Mouse (Mus musculus) limb, embryonic 13.5 days (tissue): ENCODE data around the gene Alpk3. TPM values are rescaled to one million over a fixed set of nuclear protein-coding genes. Genes with fewer than 3 reads are reported as not detected.

Source experiments
- ATAC-seq: fragments of 200-750 bp; cut with Nextera tagmentation; 2 replicates; pipeline ENCODE4 v1.8.0; 2017; ENCODE audit warnings: low read depth, moderate number of reproducible peaks, moderate TSS enrichment; ENCODE audit not compliant: low FRiP score
- H3K27ac ChIP-seq: fragments of 300-500 bp; sonication (generic); 2 replicates; pipeline ENCODE4 v1.5.1; 2015; ENCODE audit warnings: inconsistent platforms, mild to moderate bottlenecking, moderate library complexity
- H3K27me3 ChIP-seq: fragments of 300-500 bp; sonication (generic); 2 replicates; pipeline ENCODE4 v1.6.1; 2015; ENCODE audit warnings: mild to moderate bottlenecking, inconsistent platforms
- H3K36me3 ChIP-seq: fragments of 300-500 bp; sonication (generic); 2 replicates; pipeline ENCODE4 v1.6.1; 2015; ENCODE audit warnings: inconsistent platforms, mild to moderate bottlenecking, moderate library complexity
- H3K4me1 ChIP-seq: fragments of 300-500 bp; sonication (generic); 2 replicates; pipeline ENCODE4 v1.6.1; 2015; ENCODE audit warnings: inconsistent platforms
- H3K4me2 ChIP-seq: fragments of 300-500 bp; sonication (generic); replicated peaks from 2 replicates; pipeline ENCODE4 v1.6.1; 2015; ENCODE audit warnings: inconsistent platforms, mild to moderate bottlenecking, moderate library complexity
- H3K4me3 ChIP-seq: fragments of 300-500 bp; sonication (generic); 2 replicates; pipeline ENCODE4 v1.5.1; 2015; ENCODE audit warnings: moderate library complexity, mild to moderate bottlenecking, inconsistent platforms
- H3K9ac ChIP-seq: fragments of 300-500 bp; sonication (generic); 2 replicates; pipeline ENCODE4 v1.6.1; 2015; ENCODE audit warnings: mild to moderate bottlenecking, inconsistent platforms
- H3K9me3 ChIP-seq: fragments of 300-500 bp; sonication (generic); 2 replicates; pipeline ENCODE4 v1.6.1; 2016; ENCODE audit warnings: inconsistent platforms
- WGBS: fragments of 180-500 bp; shearing (Covaris S2); methylation state at CpG from one replicate; pipeline ENCODE4 v1.1.7; 2015; 5-methylcytosine and 5-hydroxymethylcytosine counted together
- polyA plus RNA-seq: library from polyadenylated mRNA; unstranded; fragments of >200 nt; fragmentation: Nextera tagmentation; extraction: Ambion mirVana; gene quantifications from 2 replicates; pipeline ENCODE4 v1.2.1, GENCODE M21; 2015

Gene Alpk3
- polyA plus RNA-seq, 1 experiment from 2014 or later, result 2.4 TPM

DNA sequence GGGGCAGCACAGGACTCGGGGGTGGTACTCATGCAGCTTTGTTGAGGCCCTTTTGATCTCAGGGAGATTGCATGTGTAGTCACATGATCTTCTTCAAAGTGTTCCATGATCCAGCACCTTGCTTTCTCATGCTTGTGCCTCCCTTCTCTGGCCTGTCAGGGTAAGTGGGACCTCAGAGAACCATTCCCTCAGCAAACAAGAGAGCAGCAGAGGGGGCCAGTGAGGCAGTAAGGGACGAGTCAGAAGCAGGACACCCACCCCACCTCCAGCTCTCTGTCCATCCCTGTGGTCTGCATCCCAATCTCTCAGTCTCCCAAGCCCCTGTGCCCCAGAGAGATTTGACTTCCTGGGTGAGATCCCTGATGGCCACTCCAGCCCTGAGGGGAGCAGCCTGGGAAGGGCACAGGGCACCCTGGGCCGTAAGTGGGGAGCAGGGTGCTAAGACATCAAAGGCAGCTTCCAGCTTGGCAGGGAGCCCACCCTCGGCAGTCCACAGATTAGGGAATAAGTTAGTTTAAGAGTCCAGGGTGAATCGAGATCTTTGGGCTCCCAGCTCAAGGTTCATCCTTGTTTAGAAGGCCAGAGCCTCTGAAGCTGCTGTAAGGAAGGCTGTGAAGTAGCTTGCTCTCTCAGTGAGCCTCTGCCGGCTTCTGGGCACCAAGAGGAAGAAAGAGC is 55.4 kb downstream of the Alpk3 start:
- no peak overlapping the region for H3K9ac ChIP-seq
- no peak for ATAC-seq
- H3K4me1 ChIP-seq, result peaks cover 12% of the 10 kb centered on the region
- WGBS, result 45% methylated on average over 6 of the region's 6 CpGs
- no peak overlapping the region for H3K4me2 ChIP-seq
- H3K36me3 ChIP-seq, result no peaks in the 10 kb centered on the region
- 0 out of 2 replicates have a peak, but pooled peaks cover 4% of the 10 kb centered on the region for H3K27me3 ChIP-seq
- H3K9me3 ChIP-seq, result no peaks in the 10 kb centered on the region
- H3K4me3 ChIP-seq, result no peak overlapping the region
- H3K27ac ChIP-seq, result no peak overlapping the region

DNA sequence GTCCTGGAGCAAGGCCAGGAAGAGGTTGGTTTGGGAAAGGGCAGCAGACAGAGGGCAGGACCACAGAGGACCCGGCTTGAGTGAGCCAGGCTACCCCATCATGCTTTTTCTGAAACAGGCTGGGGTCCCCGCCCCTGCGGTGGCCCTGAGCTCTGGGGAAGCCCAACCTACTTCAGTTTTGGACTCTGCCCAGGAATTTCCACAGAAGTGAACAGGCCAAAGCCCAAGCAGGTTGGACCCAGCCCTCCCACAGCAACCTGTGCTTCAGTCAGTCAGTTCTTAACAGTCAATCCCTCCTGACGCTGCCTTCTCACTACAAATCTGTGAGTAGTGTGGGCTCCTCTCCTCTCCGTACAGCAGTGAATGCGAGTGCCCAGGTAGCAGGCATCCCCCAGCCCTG is 57.2 kb downstream of the Alpk3 start, which contains the start of gene Slc28a1:
Gene Slc28a1, plus strand, starts transcription at position 245 of the 400 bp plus-strand sequence.
- WGBS, result 74% methylated on average over 6 of the region's 6 CpGs
- peaks cover 11% of the 10 kb centered on the region for H3K4me1 ChIP-seq
- no peaks in the 10 kb centered on the region for H3K9me3 ChIP-seq
- H3K36me3 ChIP-seq, result no peaks in the 10 kb centered on the region
- H3K4me3 ChIP-seq, result no peak within 1 kb of the TSS
- ATAC-seq, result no peak
- H3K27me3 ChIP-seq, result 0 out of 2 replicates have a peak, but pooled peaks cover 4% of the 10 kb centered on the region
- no peak within 1 kb of the TSS for H3K4me2 ChIP-seq
- H3K9ac ChIP-seq, result no peak within 1 kb of the TSS
- no peak within 1 kb of the TSS for H3K27ac ChIP-seq

DNA sequence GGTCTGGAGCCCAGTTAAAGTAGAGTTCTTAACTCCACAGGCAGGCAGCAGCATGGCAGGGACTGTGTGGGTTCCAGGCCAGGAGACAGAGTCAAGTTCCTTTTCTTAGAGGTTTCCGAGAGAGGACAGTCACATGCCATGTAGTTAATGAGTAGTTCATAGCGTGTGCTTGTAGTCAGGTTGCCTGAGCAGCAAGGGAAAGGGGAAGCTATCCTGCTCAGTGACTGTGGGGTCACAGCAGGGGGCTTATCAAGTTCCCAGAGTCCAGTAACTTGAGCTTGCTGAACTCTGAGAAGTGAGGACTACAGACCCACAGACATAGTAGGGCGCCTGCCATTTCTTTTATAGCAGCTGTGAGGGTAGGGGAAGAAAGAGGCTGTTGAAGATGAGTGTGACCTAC is 63.7 kb downstream of the Alpk3 start:
- no peak overlapping the region for H3K27ac ChIP-seq
- H3K27me3 ChIP-seq, result 0 out of 2 replicates have a peak, but pooled peaks cover 4% of the 10 kb centered on the region
- H3K9me3 ChIP-seq, result no peaks in the 10 kb centered on the region
- H3K4me3 ChIP-seq, result no peak overlapping the region
- 22% methylated on average over 3 of the region's 3 CpGs for WGBS
- H3K4me1 ChIP-seq, result peaks cover 15% of the 10 kb centered on the region
- H3K9ac ChIP-seq, result no peak overlapping the region
- no peak overlapping the region for H3K4me2 ChIP-seq
- no peaks in the 10 kb centered on the region for H3K36me3 ChIP-seq
- peak; percentile 78 for ATAC-seq

DNA sequence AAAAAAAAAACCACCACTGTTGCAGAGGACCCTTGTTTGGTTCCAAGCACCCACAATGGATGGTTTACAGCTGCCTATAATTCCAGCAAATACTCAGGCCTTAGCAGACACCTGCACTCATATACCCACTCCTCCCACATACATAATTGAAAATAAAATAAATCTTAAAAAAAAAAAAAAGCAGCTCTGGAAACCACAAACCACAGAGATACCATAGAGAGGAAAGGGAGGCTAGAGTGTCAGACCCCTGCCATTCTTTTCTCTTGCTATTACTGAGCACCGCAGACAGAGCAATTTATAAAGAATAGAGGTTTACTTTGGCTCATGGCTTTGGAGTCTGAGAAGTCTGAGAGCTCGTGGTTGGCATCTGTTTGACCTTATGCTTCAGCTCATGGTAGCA is 65.4 kb downstream of the Alpk3 start:
- H3K4me2 ChIP-seq, result no peak overlapping the region
- H3K27me3 ChIP-seq, result no peaks in the 10 kb centered on the region
- no peaks in the 10 kb centered on the region for H3K36me3 ChIP-seq
- ATAC-seq, result no peak
- no peaks in the 10 kb centered on the region for H3K9me3 ChIP-seq
- H3K9ac ChIP-seq, result no peak overlapping the region
- no peak overlapping the region for H3K27ac ChIP-seq
- no peak overlapping the region for H3K4me3 ChIP-seq
- peaks cover 15% of the 10 kb centered on the region for H3K4me1 ChIP-seq
- WGBS, result 77% methylated on average over 2 of the region's 2 CpGs

DNA sequence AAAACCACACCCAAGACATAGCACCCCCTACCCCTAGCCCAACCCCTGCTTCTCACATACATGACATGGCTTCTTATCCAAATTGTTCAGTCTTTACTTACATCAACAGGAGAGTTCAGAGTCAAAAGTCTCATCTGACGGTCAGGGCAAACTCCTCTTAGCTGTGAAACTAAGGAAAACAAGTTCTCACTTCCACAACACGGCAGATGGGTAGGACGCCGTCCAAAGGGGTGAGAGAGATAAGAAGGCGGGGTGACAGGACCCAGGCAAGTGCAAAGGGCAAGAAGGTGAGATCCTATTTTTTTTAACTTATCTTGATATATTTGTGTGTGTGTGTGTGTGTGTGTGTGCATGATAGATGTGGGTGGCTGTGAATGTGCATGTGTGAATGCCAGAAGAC is 66.2 kb downstream of the Alpk3 start:
- no peak overlapping the region for H3K9ac ChIP-seq
- H3K4me3 ChIP-seq, result no peak overlapping the region
- H3K36me3 ChIP-seq, result no peaks in the 10 kb centered on the region
- H3K4me1 ChIP-seq, result peaks cover 15% of the 10 kb centered on the region
- H3K27ac ChIP-seq, result no peak overlapping the region
- no peak overlapping the region for H3K4me2 ChIP-seq
- 97% methylated on average over 5 of the region's 5 CpGs for WGBS
- no peaks in the 10 kb centered on the region for H3K27me3 ChIP-seq
- ATAC-seq, result no peak
- no peaks in the 10 kb centered on the region for H3K9me3 ChIP-seq

DNA sequence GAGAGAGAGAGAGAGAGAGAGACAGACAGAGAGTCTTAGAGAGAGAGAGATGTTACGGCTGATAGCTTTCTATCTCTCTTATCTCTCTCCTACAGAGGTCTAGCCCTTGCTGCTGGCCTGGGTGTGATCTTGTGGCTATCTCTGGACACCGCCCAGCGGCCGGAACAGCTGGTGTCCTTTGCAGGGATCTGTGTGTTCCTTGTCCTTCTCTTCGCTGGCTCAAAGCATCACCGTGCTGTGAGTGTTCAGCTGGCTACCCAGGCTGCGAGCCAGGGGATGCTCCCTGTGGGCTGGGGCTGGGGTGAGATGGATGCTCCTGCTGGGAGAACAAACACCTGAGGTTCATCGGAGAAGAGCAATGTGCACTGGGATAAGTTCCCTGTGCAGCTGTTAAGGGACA is 67.4 kb downstream of the Alpk3 start:
- Histone ChIP-seq H3K4me1 (peaks cover 15% of the 10 kb centered on the region), H3K4me2 (no peak overlapping the region), H3K4me3 (no peak overlapping the region), H3K9ac (no peak overlapping the region), H3K27ac (no peak overlapping the region), H3K36me3 (no peaks in the 10 kb centered on the region), H3K9me3 (no peaks in the 10 kb centered on the region), H3K27me3 (no peaks in the 10 kb centered on the region)
- 82% methylated on average over 8 of the region's 8 CpGs for WGBS
- ATAC-seq, result no peak

DNA sequence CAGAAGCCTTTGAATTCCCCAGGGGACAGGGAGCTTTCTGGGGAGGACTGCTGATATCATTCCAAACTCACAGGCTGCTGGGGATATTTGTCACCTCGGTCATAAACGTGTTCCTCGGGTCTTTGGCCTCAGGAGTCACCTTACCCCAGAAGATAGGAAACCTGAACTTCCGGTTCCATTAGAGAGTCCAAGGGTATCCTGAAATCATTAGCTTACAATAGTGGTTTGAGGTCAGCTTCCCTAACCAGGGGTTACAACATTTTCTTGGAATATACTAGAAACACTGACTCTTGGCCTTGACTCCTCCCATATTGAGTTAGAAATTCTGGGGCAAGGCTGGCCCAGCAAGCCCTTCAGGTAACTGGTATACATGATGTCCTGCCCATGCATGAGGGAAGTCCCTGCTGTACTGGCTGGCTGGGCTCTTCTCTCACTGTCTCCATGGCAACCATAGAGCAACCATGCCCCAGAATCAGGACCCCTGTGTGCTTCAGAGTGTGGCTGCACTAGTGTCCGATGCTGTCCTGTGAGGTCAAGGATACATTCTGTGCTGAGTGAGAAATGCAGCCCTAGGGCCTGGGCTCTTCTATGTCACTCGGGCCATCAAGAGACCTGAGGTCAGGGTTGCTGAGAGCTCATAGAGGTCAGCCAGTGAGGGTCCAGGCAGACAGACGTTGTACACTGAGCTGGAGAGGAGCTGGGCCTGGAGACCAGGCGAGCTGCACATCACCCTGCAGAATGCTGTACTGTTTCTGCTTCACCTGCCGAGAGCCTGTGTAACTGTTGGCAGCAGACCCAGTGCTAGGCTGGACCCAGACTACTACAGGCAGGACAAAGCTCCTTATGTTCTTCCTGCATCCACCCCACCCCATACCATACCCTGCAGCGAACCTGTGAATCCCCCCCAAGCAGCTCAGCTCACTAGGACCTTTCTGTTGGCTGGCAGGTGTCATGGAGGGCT is 68.1 kb downstream of the Alpk3 start:
- H3K9ac ChIP-seq, result no peak overlapping the region
- no peaks in the 10 kb centered on the region for H3K27me3 ChIP-seq
- peaks cover 15% of the 10 kb centered on the region for H3K4me1 ChIP-seq
- H3K36me3 ChIP-seq, result no peaks in the 10 kb centered on the region
- no peak overlapping the region for H3K4me3 ChIP-seq
- no peak for ATAC-seq
- no peaks in the 10 kb centered on the region for H3K9me3 ChIP-seq
- H3K27ac ChIP-seq, result no peak overlapping the region
- no peak overlapping the region for H3K4me2 ChIP-seq
- WGBS, result 66% methylated on average over 10 of the region's 10 CpGs

DNA sequence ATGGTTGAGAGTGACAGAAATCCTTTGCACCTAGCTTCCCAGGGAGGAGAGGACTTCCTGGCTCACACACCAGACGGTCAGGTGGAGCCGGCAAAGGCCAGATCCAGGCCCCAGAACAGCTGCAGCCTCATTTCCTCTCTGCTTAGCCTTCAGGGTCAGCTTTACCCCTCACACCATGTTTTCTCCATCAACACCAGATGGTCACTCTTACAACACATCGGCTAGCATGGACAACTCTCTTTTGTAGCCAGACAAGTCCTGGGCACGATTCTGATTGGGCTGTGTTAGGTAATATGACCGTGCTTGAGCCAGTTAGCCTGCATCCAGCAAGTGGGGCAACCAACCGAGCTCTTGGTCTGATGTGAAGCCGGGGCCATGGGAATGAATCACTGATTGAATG is 74.5 kb downstream of the Alpk3 start:
- H3K27ac ChIP-seq, result no peak overlapping the region
- no peak overlapping the region for H3K9ac ChIP-seq
- peaks cover 38% of the 10 kb centered on the region for H3K4me1 ChIP-seq
- H3K4me3 ChIP-seq, result no peak overlapping the region
- ATAC-seq, result no peak
- H3K9me3 ChIP-seq, result no peaks in the 10 kb centered on the region
- 18% methylated on average over 7 of the region's 7 CpGs for WGBS
- H3K27me3 ChIP-seq, result no peaks in the 10 kb centered on the region
- H3K4me2 ChIP-seq, result no peak overlapping the region
- no peaks in the 10 kb centered on the region for H3K36me3 ChIP-seq

DNA sequence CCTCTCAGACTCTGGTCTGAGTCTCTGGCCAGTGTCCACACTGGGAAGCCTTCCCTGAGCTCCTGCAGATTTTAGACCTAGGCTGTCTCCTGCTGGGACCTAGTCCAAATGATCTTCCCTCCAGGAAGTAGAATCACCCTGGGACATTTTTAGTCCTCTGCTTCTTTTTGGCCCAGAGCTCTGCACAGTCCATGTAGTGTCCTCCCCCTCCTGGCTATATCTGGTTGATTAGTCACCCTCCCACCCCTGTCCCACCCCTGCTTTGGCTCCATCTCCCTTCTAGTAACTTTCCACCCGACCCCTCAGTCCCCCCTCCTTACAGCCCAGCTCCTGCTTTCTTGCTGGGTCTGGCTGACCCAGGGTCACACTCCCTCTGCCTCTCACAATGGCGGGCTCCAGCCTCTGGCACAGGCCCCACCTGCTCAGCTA is 75.5 kb downstream of the Alpk3 start:
- Histone ChIP-seq H3K4me3 (no peak overlapping the region), H3K36me3 (no peaks in the 10 kb centered on the region), H3K4me1 (peaks cover 38% of the 10 kb centered on the region), H3K9me3 (no peaks in the 10 kb centered on the region), H3K4me2 (no peak overlapping the region), H3K9ac (no peak overlapping the region), H3K27me3 (no peaks in the 10 kb centered on the region), H3K27ac (no peak overlapping the region)
- ATAC-seq, result no peak
- WGBS, result 22% methylated on average over 2 of the region's 2 CpGs

DNA sequence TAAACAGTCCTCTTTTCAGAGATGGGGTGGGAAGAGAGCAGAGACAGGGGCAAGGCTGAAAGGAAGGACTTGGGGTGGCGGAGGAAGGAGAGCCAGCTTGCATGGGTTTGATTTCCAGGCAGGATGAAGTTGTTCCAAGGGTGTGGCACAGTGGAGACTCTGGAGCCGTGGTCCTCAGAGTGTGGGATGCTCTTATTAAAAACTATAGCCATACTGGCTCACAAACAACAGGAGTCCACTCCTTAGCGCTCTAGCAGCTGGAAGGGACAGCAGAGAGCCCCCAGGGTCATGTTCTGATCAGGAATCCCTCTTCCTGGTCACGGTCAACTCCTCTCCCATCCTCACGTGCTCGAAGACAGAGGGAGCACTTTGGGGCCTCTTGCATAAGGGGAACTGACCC is 76.0 kb downstream of the Alpk3 start:
- Histone ChIP-seq H3K4me2 (no peak overlapping the region), H3K36me3 (no peaks in the 10 kb centered on the region), H3K4me1 (peaks cover 38% of the 10 kb centered on the region), H3K9me3 (no peaks in the 10 kb centered on the region), H3K4me3 (no peak overlapping the region), H3K27me3 (no peaks in the 10 kb centered on the region), H3K27ac (0 out of 2 replicates have a peak overlapping the region, but pooled peaks have one; percentile 78), H3K9ac (no peak overlapping the region)
- 82% methylated on average over 6 of the region's 6 CpGs for WGBS
- no peak for ATAC-seq

DNA sequence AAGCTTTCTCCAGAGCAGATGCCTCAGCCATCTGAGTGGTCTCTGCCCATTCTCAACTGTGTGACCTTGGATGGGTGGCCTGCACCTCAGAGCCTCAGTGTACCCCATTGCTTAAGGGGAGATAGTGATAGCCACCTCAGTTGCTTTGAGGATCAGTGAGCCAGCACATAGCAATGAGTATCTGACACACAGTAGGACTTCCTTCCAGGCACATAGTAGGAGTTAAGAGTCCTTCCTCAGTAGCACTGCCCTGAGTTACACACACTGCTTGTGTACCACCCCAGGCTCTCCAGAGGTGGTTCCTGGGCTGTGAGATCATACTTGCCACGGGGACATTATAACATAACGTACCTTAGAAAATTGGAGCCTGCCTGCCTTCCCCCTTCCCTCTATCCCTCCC is 76.5 kb downstream of the Alpk3 start:
- H3K9ac ChIP-seq, result no peak overlapping the region
- H3K9me3 ChIP-seq, result no peaks in the 10 kb centered on the region
- H3K4me3 ChIP-seq, result no peak overlapping the region
- H3K4me1 ChIP-seq, result peaks cover 38% of the 10 kb centered on the region
- 43% methylated on average over 2 of the region's 2 CpGs for WGBS
- H3K27ac ChIP-seq, result peak overlapping the region; percentile 78; the same call in 1 of the 2 replicates
- H3K4me2 ChIP-seq, result peak overlapping the region; percentile 55
- H3K36me3 ChIP-seq, result no peaks in the 10 kb centered on the region
- no peaks in the 10 kb centered on the region for H3K27me3 ChIP-seq
- 0 out of 2 replicates have a peak, but pooled peaks have one; percentile 5 for ATAC-seq

DNA sequence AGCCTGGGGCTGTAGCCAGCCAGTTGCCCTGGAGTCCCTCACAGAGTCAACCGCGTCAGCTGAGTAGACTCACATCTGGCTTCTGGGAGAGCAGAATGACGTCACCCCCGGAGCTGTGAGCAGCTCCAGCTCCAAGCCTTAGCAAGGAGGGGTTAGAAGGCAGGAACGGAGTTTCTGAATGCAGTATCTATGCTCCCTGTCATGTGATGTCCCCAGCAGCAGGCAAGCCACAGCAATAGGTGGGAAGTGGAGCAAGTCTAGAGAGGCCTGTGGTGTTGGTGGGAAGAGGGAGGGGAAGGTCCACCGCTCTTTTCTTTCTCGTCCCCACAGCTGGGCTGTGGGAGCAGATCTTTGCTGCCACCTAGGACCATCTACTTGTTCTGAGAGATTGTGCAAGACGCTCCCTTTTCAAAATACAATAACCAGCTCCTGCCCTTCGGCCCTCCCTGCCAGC is 77.2 kb downstream of the Alpk3 start:
- Histone ChIP-seq H3K9ac (peak overlapping the region; percentile 52), H3K9me3 (no peaks in the 10 kb centered on the region), H3K4me1 (peaks cover 38% of the 10 kb centered on the region), H3K4me3 (peak overlapping the region; percentile 18), H3K4me2 (peak overlapping the region; percentile 55), H3K36me3 (no peaks in the 10 kb centered on the region), H3K27me3 (no peaks in the 10 kb centered on the region), H3K27ac (peak overlapping the region; percentile 78; the same call in 1 of the 2 replicates)
- ATAC-seq, result peak; percentile 93
- 10% methylated on average over 9 of the region's 9 CpGs for WGBS
